Mouse (Mus musculus) lung, adult 2 months (tissue): ENCODE measurements around the gene Psd.

ENCODE experiments used
- CTCF ChIP-seq: fragments of 200-500 bp; IDR thresholded peaks from 2 replicates; pipeline ENCODE4 v1.5.1; 2011; ENCODE audit warnings: mild to moderate bottlenecking, low read length, control low read depth; ENCODE audit not compliant: insufficient read depth
- POLR2A ChIP-seq: fragments of 200-500 bp; IDR thresholded peaks from 2 replicates; pipeline ENCODE4 v1.6.1; 2011; ENCODE audit warnings: low read depth, mild to moderate bottlenecking, control low read depth, low read length, borderline replicate concordance; ENCODE audit errors: extremely low read depth

- TF ChIP-seq POLR2A (no peak), CTCF (no peak)
These were observed 30.0 kb downstream of the Psd start for GRCm38 (mm10) chr19:46296938-46297337.
